Mouse (Mus musculus) erythroblast, adult 5-6 weeks (primary cell): ENCODE data around the gene Mkrn1. TPM values are rescaled to one million over a fixed set of nuclear protein-coding genes. Genes with fewer than 3 reads are reported as not detected.
A peak's percentile ranks its signal among the peaks of the same experiment; 100 is the strongest.
"Not testable (repeated sequence)": the region's sequence is repeated elsewhere in the genome, so short reads cannot be mapped to it uniquely, and the experiment has no call there.

Experiments
- ATAC-seq: replicated peaks from 2 replicates; pipeline ENCODE4 v1.8.0; 2016; ENCODE audit warnings: moderate number of reproducible peaks, mild to moderate bottlenecking, moderate TSS enrichment, inconsistent platforms; ENCODE audit not compliant: poor library complexity, low FRiP score, severe bottlenecking
- total RNA-seq, 2 experiments: library from RNA; stranded (forward) in 1 of 2; stranded (reverse) in 1 of 2; fragments of 150-400 nt in 1 of 2; fragments of 200-764, 138-1000 nt in 1 of 2; gene quantifications; 2 replicates each; pipeline versions ENCODE4 v1.2.3 to v1.2.4; 2015 to 2017; ENCODE audit warnings: low replicate concordance in 2 of 2

The Mkrn1 gene
- total RNA-seq (2015; ENCODE audit: low replicate concordance) (1,353 and 1,373 TPM in 2 replicates), total RNA-seq (2017; ENCODE audit: low replicate concordance) (1,538 and 2,743 TPM in 2 replicates)

GRCm38 (mm10) chr6:39419851-39420721 lies at the start of gene Mkrn1:
Gene Mkrn1, minus strand, starts transcription at chr6:39420462.
- peak; percentile 69 for ATAC-seq

DNA sequence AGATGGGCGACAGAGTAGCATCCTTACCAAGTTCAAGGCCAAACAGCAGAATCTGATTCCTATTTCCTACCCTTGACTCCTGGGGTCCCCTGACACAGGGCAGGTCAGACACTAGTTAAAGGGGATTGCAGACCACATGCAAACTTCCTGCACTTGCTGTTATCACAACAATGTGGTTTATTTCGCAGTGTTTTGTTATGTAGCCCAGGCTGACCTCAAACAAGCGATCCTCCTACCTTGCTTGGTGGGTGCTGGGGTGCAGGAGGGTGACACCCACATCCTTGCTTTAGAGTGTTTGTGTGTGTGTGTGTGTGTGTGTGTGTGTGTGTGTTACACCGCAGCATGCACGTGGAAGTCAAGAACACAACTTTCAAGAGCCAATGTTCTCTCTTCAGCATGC lies 49.2 kb upstream of the Mkrn1 start:
- no peak for ATAC-seq

DNA sequence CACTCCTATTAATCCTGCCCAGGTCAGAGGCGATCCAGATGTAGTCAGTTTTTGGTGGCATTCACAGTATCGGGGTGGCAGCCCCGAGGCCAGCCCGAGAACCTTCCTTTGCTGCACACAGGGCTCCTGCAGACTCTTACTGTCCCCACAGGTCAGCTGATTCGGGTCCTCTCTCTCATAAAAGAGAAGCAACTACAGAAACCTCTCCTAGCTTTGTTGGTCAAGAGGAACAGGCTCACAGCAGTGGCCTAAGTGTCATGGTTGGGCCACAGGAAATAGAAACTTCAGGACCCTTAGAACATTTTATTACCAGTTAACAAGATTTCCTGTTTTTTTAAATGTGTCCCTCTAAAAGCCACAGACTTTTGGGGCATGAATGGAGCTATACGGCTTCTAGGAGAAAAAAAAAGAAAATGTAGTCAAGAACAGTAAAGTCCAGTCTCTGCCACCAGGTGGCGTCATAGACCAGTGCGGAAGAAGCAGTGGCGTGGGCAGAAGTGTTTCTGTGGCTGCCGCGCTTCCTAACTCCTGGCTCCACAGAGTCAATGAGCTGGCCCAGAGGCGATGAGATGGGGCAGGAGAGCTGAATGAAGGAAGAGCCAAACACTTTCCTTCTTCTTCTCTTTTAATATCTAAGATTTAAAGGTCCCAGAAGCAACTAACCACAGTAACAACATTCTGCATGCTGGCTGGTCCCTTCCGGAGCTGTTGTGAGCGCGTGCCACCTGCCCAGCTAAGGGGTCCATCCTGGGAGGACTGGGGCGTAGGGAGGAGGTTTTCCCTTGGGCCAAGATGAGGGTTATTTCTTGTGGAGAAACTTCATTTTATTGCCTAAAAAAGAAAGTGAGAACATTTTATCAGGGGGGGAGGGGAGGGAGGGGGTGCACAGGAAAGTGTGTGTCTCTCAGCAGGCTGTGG lies 42.6 kb upstream of the Mkrn1 start:
- peak; percentile 88 for ATAC-seq

GRCm38 (mm10) chr6:39460040-39460439 lies 39.8 kb upstream of the Mkrn1 start:
- ATAC-seq = peak; percentile 47; the same call in 1 of the 2 replicates

DNA sequence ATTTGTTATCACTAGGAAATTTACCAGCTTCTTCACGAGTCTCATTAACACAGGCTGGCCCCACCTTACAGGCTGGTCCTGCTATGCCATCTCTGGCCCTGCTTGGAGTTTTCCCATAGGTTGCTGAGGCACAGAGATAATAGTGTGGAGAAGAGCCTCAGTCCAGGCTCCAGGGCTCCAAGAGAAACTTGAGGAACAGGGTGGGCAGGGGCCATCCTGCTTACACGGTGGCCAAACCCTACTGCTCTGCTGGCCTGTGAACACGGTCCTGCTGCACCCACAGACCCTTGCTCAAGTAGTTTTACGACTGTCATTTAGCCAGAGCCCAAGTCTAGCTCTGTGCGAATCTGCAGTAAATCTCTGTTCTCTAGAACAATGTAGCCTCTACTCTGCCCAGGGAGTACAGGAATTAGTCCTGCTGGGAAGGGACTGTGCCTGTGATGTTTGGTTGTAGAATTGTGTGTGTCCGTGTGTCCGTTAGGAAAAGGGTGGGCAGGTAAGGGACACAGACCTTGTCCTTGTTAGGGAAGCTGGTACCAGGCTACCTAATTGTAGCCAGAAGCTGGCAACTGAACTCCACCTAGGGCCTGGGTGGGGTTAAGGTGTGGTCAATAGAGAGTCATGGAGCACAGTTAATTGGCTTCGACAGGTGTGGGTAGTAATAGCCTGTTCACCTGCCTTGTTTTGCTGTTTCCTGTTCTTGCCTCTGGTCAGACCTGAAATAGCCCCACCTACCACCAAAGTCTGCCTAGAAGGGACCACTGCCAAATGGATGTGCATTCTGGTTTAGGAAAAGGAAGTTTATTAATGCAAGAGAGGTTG lies 35.3 kb upstream of the Mkrn1 start:
- ATAC-seq = no peak

GRCm38 (mm10) chr6:39454616-39455015 lies 34.4 kb upstream of the Mkrn1 start:
- no peak for ATAC-seq

- ATAC-seq = no peak
Measured at GRCm38 (mm10) chr6:39453564-39453963, 33.3 kb upstream of the Mkrn1 start.

GRCm38 (mm10) chr6:39451033-39451432 lies 30.8 kb upstream of the Mkrn1 start:
- ATAC-seq = peak; percentile 87

DNA sequence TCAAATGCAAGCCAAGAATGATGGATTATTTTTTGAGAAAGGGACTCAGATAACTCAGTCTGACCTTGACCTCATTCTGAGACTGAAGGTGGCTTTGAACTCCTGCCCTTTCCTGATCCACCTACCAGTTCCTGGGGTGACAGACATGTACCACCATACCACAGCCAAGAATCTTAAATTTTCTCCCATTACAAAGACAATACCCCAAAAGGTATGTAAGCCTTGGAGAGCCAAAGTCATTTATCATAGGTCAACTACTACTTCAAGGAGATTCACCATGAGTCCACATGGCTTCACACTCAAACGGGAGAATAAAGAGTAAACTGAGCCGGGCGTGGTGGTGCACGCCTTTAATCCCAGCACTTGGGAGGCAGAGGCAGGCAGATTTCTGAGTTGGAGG lies 30.3 kb upstream of the Mkrn1 start:
- no peak for ATAC-seq

GRCm38 (mm10) chr6:39447429-39448185 lies 27.3 kb upstream of the Mkrn1 start:
- no peak for ATAC-seq

DNA sequence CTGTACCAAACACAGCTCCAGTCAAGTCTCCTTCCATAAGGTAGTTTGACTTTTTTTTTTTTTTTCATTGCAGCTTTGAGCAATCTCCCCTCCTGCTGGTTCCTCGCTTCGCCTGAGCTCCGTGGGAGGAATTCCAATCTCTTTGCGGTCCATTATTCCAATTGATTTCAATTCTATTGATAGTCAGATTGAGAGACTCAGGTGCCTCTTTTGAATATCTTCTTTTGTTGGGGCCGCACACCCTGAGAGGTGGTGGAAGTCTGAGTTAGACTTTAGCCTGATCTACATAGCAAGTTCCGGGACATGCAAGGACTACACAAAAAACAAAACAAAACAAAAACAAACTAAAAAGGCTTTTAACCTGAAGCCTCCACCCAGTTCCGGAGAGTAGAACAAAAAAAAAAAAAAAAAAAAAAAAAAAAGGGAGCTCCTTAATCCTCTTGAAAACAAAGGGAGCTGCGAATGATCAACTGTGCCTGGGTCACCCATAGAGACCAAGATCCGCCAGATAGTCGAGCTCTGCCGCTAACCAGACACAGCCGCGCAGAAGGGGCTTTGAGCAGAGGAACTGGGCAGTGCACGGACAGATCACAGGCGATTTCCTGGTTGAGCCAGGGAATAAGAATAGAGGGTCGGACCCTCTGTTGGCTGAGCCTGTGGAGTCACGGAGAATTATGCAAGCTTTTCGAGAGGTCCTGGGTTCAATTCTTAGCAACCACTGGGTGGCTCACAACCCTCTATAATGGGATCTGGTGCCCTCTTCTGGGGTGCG lies 25.7 kb upstream of the Mkrn1 start:
- ATAC-seq = 0 out of 2 replicates have a peak, but pooled peaks have one; percentile 47

- no peak for ATAC-seq
Measured at GRCm38 (mm10) chr6:39442786-39443287, 22.6 kb upstream of the Mkrn1 start.

GRCm38 (mm10) chr6:39440207-39440606 lies 19.9 kb upstream of the Mkrn1 start:
- no peak for ATAC-seq

- not testable (repeated sequence) for ATAC-seq
Measured at GRCm38 (mm10) chr6:39437519-39437918, 17.3 kb upstream of the Mkrn1 start.

DNA sequence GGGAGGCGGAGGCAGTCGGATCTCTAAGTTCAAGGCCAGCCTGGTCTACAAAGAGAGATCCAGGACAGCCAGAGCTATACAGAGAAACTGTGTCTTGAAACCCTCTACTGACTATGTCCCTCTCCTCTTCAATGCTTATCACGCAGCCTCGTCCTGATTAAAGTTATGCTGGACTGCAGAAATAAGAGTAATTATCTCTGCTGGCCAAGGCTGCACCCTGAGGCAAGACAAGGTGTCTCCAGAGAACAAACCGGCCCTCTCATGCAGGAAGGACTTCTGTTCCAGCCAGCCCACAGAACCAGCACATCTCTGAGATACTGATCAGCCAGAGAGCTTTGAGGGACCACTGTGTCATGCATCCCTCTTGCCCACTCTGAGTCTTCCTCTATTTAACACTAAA lies 15.6 kb upstream of the Mkrn1 start:
- peak; percentile 58 for ATAC-seq

GRCm38 (mm10) chr6:39434886-39435492 lies 14.7 kb upstream of the Mkrn1 start:
- ATAC-seq = no peak

- ATAC-seq = peak; percentile 39
Measured at GRCm38 (mm10) chr6:39434111-39434885, 14.0 kb upstream of the Mkrn1 start.
